Mouse (Mus musculus) hindlimb bud, embryonic 11.5 days (tissue): ENCODE results near the gene Gm47985.
"Not testable (repeated sequence)": the region's sequence is repeated elsewhere in the genome, so short reads cannot be mapped to it uniquely, and the experiment has no call there.

Experiments used
- DNase-seq: peaks from one replicate; pipeline ENCODE4 v3.0.0-alpha.2; 2012; ENCODE audit warnings: low read depth, low spot score; ENCODE audit errors: extremely low spot score

Gene Gm47985

GRCm38 (mm10) chr1:151177030-151177936 lies 5.1 kb upstream of the Gm47985 start:
- peak; percentile 54 for DNase-seq

DNA sequence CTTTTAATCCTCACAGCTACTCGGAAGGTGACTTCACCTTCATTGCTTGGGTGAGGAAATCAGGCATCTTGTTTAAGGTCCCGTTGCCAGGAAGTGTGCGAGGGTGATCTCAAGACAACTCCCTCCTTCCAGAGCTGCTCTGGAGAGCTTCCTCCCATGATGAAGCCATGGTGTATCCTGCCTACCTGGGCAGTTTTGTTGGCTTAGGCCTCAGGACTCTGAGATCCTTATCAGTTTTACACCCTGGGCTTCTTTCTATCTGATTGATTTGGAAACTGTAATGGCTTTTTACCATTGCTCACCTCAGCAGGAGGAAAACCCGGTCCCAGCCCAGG lies 4.4 kb upstream of the Gm47985 start:
- no peak for DNase-seq

GRCm38 (mm10) chr1:151178505-151179083 lies 3.7 kb upstream of the Gm47985 start:
- no peak for DNase-seq

GRCm38 (mm10) chr1:151180167-151180566 lies 2.2 kb upstream of the Gm47985 start:
- no peak for DNase-seq

GRCm38 (mm10) chr1:151186186-151186585 lies 3.8 kb downstream of the Gm47985 start:
- DNase-seq = not testable (repeated sequence)

DNA sequence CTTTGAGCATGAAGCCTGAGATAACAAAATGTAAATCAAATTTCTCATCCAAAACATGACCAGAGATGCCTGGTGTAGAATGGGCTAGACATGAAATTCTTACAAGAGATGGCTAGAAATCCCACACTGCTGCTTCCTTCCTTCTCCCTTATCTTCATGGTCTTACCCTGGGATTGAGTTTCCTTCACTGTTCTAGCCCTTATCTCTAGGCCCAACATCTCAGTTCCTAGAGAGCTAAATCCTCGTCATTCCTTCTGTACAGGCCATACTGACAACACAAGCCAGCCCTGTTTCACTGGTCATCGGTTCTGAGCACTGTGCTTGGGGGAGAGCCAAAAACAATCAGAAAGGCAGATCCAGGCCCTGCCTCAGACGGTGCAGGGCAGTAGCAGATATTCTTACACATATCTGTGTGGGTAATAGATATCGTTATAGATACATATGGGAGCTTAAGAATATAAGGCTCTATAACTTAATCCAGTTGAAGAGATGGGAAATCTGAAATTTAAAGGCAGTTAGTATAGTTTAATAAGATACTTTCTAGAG lies 4.6 kb downstream of the Gm47985 start:
- not testable (repeated sequence) for DNase-seq

DNA sequence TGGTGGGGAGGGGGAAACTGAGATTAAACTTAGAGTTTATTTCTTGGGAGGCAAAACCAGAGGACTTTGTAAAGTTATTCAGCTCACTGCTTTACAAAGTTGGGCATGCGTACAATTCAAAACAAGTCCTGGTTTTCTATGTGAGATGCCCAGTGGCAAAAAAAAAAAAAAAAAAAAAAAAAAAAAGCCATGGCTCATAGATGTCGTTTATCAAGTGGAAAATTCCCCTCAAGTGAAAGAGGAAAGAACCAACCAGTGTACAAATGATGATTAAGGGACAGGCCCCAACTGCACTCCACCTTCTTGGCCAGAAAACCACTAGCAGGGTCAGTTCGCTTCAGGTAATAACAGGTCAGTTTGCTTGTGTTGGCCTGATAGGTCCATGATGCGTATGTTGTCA lies 6.1 kb downstream of the Gm47985 start:
- DNase-seq = no peak

DNA sequence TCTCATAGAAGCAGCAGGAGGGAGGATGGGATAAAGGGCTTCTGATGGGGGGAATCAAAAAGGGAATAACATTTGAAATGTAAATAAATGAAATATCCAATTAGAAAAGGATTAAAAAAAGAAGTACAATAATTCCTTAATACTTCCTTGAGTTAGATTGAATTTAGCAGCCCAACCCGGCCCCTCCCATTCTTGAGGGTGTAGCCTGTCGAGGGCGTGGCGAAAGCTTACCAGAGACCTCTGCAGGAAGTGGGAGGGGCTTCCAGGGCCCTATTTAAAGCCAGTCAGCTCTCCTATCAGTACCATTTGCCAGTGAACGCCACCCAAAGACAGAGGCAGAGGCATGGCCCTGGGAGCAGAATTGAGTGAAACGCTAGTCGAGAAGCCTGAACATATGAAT lies 9.7 kb downstream of the Gm47985 start, which contains the start of gene Gm8947:
Gene Gm8947, plus strand, starts transcription at position 302 of the 400 bp plus-strand sequence.
- not testable (repeated sequence) for DNase-seq

GRCm38 (mm10) chr1:151192739-151193138 lies 10.4 kb downstream of the Gm47985 start:
- not testable (repeated sequence) for DNase-seq

- DNase-seq = not testable (repeated sequence)
Observed at GRCm38 (mm10) chr1:151195986-151196385, 13.6 kb downstream of the Gm47985 start.

GRCm38 (mm10) chr1:151196690-151197089 lies 14.4 kb downstream of the Gm47985 start:
- DNase-seq = not testable (repeated sequence)

DNA sequence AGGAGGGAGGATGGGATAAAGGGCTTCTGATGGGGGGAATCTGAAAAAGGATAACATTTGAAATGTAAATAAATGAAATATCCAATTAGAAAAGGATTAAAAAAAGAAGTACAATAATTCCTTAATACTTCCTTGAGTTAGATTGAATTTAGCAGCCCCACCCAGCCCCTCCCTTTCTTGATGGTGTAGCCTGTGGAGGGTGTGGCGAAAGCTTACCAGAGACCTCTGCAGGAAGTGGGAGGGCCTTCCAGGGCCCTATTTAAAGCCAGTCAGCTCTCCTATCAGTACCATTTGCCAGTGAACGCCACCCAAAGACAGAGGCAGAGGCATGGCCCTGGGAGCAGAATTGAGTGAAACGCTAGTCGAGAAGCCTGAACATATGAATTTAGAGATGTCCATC lies 15.8 kb downstream of the Gm47985 start, which contains the start of gene Gm47995:
Gene Gm47995, plus strand, starts transcription at position 329 of the 400 bp plus-strand sequence.
- DNase-seq = not testable (repeated sequence)

DNA sequence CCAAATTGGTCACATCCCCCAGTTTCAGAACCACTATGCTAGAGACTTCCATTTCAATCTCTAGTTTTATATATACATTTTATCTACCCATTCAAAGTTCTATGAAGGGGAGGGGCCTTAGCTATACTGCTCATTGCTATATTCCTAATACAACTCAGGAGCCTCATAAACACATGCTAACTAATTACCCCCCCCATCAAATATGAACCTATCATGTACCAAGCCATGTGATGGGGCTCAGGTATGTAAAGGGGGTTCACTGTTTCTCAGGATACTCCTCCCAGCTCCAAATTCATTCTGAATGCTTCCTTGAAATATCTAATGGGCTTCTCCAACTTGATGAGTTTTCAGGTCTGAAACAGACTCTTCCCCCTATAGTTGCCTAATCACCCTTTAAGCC lies 18.3 kb downstream of the Gm47985 start:
- not testable (repeated sequence) for DNase-seq

DNA sequence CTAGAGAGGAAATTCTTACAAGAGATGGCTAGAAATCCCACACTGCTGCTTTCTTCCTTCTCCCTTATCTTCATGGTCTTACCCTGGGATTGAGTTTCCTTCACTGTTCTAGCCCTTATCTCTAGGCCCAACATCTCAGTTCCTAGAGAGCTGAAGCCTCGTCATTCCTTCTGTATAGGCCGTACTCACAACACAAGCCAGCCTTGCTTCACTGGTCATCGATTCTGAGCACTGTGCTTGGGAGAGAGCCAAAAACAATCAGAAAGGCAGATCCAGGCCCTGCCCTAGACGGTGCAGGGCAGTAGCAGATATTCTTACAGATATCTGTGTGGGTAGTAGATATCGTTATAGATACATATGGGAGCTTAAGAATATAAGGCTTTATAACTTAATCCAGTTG lies 20.4 kb downstream of the Gm47985 start:
- not testable (repeated sequence) for DNase-seq

GRCm38 (mm10) chr1:151203818-151204217 lies 21.5 kb downstream of the Gm47985 start, which contains the start of gene 3110040M04Rik:
3110040M04Rik (plus strand) TSS chr1:151204121.
- DNase-seq = not testable (repeated sequence)

GRCm38 (mm10) chr1:151208493-151208892 lies 26.2 kb downstream of the Gm47985 start:
- DNase-seq = not testable (repeated sequence)

DNA sequence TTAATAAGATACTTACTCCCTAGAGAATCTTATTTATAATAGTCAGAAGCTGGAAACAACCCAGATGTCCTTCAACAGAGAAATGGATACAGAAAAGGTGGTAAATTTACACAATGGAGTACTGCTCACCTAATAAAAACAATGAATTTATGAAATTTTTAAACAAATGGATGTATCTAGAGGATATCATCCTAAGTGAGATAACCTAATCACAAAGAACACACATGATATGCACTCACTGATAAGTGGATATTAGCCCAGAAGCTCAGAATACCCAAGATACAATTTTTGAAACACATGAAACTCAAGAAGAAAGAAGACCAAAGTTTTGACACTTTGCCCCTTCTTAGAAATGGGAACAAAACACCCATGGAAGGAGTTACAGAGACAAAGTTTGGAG lies 26.6 kb downstream of the Gm47985 start:
- not testable (repeated sequence) for DNase-seq

DNA sequence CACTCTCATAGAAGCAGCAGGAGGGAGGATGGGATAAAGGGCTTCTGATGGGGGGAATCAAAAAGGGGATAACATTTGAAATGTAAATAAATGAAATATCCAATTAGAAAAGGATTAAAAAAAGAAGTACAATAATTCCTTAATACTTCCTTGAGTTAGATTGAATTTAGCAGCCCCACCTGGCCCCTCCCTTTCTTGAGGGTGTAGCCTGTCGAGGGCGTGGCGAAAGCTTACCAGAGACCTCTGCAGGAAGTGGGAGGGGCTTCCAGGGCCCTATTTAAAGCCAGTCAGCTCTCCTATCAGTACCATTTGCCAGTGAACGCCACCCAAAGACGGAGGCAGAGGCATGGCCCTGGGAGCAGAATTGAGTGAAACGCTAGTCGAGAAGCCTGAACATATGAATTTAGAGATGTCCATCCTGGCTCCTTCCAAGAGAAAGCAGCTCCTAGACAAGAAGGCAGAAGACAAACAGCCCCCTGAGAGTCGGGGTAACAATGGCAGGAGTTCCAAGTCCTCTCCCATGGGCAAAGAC lies 27.6 kb downstream of the Gm47985 start, which contains the start of gene Gm47996:
Gene Gm47996, plus strand, starts transcription at position 308 of the 532 bp plus-strand sequence.
- not testable (repeated sequence) for DNase-seq

DNA sequence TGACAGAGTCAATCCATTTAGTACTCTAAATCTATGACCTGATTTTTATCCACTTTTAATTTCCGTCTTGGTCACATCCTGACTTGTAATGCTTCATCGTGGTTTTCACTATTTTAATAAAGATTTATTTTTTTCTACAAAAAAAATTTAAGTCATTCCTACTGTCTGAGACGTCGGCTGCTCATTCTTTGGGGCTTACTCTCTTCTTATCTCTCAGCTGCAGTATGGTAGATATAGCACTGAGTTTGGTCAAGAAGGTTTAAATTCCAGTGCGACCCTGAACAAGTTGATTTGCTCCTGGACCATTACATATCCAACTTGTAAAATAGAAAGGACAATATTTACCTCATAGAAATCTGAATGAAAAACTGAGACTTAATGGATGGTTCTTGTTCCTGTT lies 29.3 kb downstream of the Gm47985 start:
- not testable (repeated sequence) for DNase-seq

DNA sequence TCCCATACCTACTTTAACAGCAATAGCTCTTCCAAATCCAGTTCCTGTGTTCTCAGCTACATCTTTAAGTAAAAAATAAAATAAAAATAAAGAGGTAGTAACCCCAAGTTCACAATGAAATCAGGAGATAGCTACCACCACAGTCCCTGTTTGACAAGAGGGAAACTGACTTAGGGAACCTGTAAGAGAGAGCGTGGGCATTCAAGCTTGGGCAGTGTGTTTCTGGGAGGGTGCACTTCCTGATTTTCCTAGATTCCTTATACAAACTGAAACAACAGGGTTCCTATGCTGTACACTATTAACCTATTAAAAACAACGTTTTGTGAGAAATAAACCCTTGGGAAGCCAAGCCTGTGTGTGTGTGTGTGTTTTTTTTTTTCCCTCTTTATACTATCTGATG lies 32.5 kb downstream of the Gm47985 start:
- no peak for DNase-seq

DNA sequence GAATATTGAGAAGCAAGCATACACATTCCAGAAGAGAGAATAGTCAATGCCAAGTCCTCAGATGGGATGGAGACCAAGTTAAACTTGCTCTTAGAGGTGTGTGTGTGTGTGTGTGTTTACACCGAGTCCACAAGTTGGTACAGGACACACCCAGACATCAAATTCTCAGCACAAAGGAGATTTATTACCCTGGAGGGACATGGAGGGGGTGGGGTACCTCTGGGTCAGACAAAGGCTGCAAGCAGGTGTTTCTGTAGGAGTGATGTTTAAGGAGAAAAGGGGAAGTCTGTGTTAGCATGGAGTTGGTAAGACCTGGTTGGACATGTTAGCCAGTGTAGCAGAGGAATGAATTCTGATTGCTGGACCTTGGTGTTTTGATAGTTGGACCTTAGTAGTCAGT lies 33.6 kb downstream of the Gm47985 start:
- no peak for DNase-seq
